In the genomic region with DNA sequence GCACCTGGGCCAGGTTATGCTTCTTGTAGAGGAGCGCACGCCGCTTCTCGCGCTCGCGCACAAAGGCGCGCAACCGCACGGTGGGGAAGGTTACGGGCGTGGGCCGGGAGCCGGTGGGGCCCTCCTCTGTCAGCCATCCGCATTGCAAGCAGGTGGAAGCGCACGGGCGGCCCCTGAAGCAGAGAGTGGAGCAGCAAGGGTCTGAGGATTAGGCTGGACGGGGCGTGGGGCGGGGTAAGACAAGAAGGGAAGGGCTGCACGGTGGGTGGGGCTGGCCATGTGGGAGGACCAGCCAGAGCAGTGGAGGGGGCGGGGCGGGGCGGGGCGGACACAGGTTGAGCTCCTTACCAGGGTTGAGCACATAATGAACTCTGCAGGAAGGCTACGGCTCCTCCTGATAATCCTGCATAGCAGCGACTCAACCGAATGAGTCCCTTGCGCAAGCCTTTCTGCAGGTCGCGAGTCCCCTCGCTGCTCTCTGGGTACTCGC, we compare ENCODE assay signal across 8 mouse cellular contexts. TPM values are rescaled to one million over a fixed set of nuclear protein-coding genes. Genes with fewer than 3 reads are reported as not detected.
DNase-seq lines count a peak whose midpoint lies in the region; ATAC-seq and TF ChIP-seq lines count a peak whose summit lies in the region.

No protein-coding gene starts in this region.

- DNase-seq in layer of hippocampus, adult 2 months (ENCODE audit: low spot score in 2 of 2): peak; percentile 41 to 43
- no peak for DNase-seq in layer of hippocampus, adult 9-10 months (ENCODE audit: low spot score)
- DNase-seq in cerebellum, adult 11 months: peak; percentile 34
- peak; percentile 40 for DNase-seq in forebrain, embryonic 14.5 days (ENCODE audit: low spot score)
- DNase-seq in kidney, adult 9 months: peak; percentile 57
- DNase-seq in lung, postnatal 0 days (ENCODE audit: low spot score): peak; percentile 81
- peak; percentile 79 for DNase-seq in retina, postnatal 1 day
- no peak for DNase-seq in gastrocnemius, postnatal 36 days

- under 1% methylated on average over 34 of the region's 35 CpGs for WGBS in forebrain, embryonic 14.5 days
- 2% methylated on average over 28 of the region's 35 CpGs for WGBS in lung, postnatal 0 days

- peak; percentile 71 for ATAC-seq in forebrain, embryonic 14.5 days
- peak; percentile 87 for ATAC-seq in lung, postnatal 0 days

- TF ChIP-seq EP300 in lung, postnatal 0 days (IDR thresholded peaks at IDR 0.05): no peak

- peak overlapping the region; percentile 57 for H3K4me2 ChIP-seq in forebrain, embryonic 14.5 days (ENCODE audit: low read length)
- H3K4me2 ChIP-seq in lung, postnatal 0 days (replicated peaks; ENCODE audit: low read depth, low read length): peak overlapping the region; percentile 53

- intact Hi-C loops in gastrocnemius, postnatal 36 days (cut with DNase I): no loop called here

- H3K36me3 ChIP-seq in forebrain, embryonic 14.5 days (ENCODE audit: control insufficient read depth, insufficient read depth, low read length): peaks cover 17% of the 10 kb centered on the region
- H3K36me3 ChIP-seq in lung, postnatal 0 days (ENCODE audit: insufficient read depth, low read length): peaks cover 4% of the 10 kb centered on the region; the same call in 1 of the 2 replicates

- no peaks in the 10 kb centered on the region; the same call in 1 of the 2 replicates for H3K27me3 ChIP-seq in forebrain, embryonic 14.5 days (replicated peaks; ENCODE audit: control insufficient read depth, insufficient read depth, low read length)
- peaks cover 4% of the 10 kb centered on the region; the same call in 1 of the 2 replicates for H3K27me3 ChIP-seq in lung, postnatal 0 days (replicated peaks; ENCODE audit: insufficient read depth, low read length)

- H3K9me3 ChIP-seq in forebrain, embryonic 14.5 days (replicated peaks; ENCODE audit: control insufficient read depth, low read length): no peaks in the 10 kb centered on the region
- H3K9me3 ChIP-seq in lung, postnatal 0 days (ENCODE audit: low read length): no peaks in the 10 kb centered on the region

- peak overlapping the region; percentile 47 for H3K9ac ChIP-seq in forebrain, embryonic 14.5 days (ENCODE audit: low read length)
- no peak overlapping the region for H3K9ac ChIP-seq in lung, postnatal 0 days (replicated peaks; ENCODE audit: low read depth)

- 0 out of 2 replicates have a peak, but pooled peaks cover 3% of the 10 kb centered on the region for H3K4me1 ChIP-seq in forebrain, embryonic 14.5 days (ENCODE audit: control insufficient read depth, insufficient read depth, low read length)
- H3K4me1 ChIP-seq in lung, postnatal 0 days (ENCODE audit: insufficient read depth, low read depth, low read length): no peaks in the 10 kb centered on the region

- H3K4me3 ChIP-seq in layer of hippocampus, adult 2 months: peak overlapping the region; percentile 54
- peak overlapping the region; percentile 38 for H3K4me3 ChIP-seq in forebrain, embryonic 14.5 days (ENCODE audit: low read depth, low read length)
- H3K4me3 ChIP-seq in lung, postnatal 0 days (ENCODE audit: low read depth, low read length): peak overlapping the region; percentile 14; the same call in 1 of the 2 replicates

- H3K27ac ChIP-seq in layer of hippocampus, adult 2 months: peak overlapping the region; percentile 77
- H3K27ac ChIP-seq in forebrain, embryonic 14.5 days (ENCODE audit: low read depth, low read length): no peak overlapping the region
- H3K27ac ChIP-seq in lung, postnatal 0 days (ENCODE audit: low read length): no peak overlapping the region

- peak; percentile 50 for TF ChIP-seq CTCF in layer of hippocampus, adult 2 months (conservative IDR thresholded peaks at IDR 0.05)
- TF ChIP-seq CTCF in lung, postnatal 0 days (IDR thresholded peaks at IDR 0.05): peak; percentile 51

RNA-seq across cellular contexts. Expression of a gene that starts 16.5 kb away (rescaled TPM):
- total RNA-seq in layer of hippocampus, adult 2 months (2021): 10 to 100 TPM; 32.5 to 35.5 TPM
- polyA plus RNA-seq in forebrain, embryonic 14.5 days (2014; fragmentation: Nextera tagmentation; extraction: Ambion mirVana): 20.7 and 24.0 TPM in 2 replicates
- 19.1 and 20.2 TPM in 2 replicates for polyA plus RNA-seq in lung, postnatal 0 days (2015; fragmentation: Nextera tagmentation; extraction: Ambion mirVana)
- total RNA-seq in gastrocnemius, postnatal 36 days (2021): 1 to 10 TPM; 5.6 to 7.4 TPM

RNA-seq across cellular contexts. Expression of a gene that starts 39.9 kb away (rescaled TPM):
- total RNA-seq in layer of hippocampus, adult 2 months (2021): 10 to 100 TPM; 66.0 to 69.3 TPM
- polyA plus RNA-seq in forebrain, embryonic 14.5 days (2014; fragmentation: Nextera tagmentation; extraction: Ambion mirVana): 149 and 151 TPM in 2 replicates
- 21.6 and 28.6 TPM in 2 replicates for polyA plus RNA-seq in lung, postnatal 0 days (2015; fragmentation: Nextera tagmentation; extraction: Ambion mirVana)
- total RNA-seq in gastrocnemius, postnatal 36 days (2021): 10 to 100 TPM in 1 of 2 experiments, 1 to 10 TPM in 1; 9.5 to 10.5 TPM

RNA-seq across cellular contexts. Expression of a gene that starts 39.9 kb away (rescaled TPM):
- 1 to 10 TPM; 5.3 to 6.5 TPM for total RNA-seq in layer of hippocampus, adult 2 months (2021)
- polyA plus RNA-seq in forebrain, embryonic 14.5 days (2014; fragmentation: Nextera tagmentation; extraction: Ambion mirVana): 1.3 and 1.9 TPM in 2 replicates
- polyA plus RNA-seq in lung, postnatal 0 days (2015; fragmentation: Nextera tagmentation; extraction: Ambion mirVana): 0.62 and 0.83 TPM in 2 replicates
- total RNA-seq in gastrocnemius, postnatal 36 days (2021): under 1 TPM; 0.13 to 0.17 TPM

RNA-seq across cellular contexts. Expression of a gene that starts 45.7 kb away (rescaled TPM):
- total RNA-seq in layer of hippocampus, adult 2 months (2021): 100 to 1,000 TPM in 1 of 2 experiments, 10 to 100 TPM in 1; 91.3 to 103 TPM
- 279 and 359 TPM in 2 replicates for polyA plus RNA-seq in forebrain, embryonic 14.5 days (2014; fragmentation: Nextera tagmentation; extraction: Ambion mirVana)
- polyA plus RNA-seq in lung, postnatal 0 days (2015; fragmentation: Nextera tagmentation; extraction: Ambion mirVana): 2.6 TPM in 2 replicates
- total RNA-seq in gastrocnemius, postnatal 36 days (2021): 1 to 10 TPM; 1.1 to 1.5 TPM

RNA-seq across cellular contexts. Expression of a gene that starts 55.7 kb away (rescaled TPM):
- total RNA-seq in layer of hippocampus, adult 2 months (2021): 100 to 1,000 TPM; 462 to 508 TPM
- polyA plus RNA-seq in forebrain, embryonic 14.5 days (2014; fragmentation: Nextera tagmentation; extraction: Ambion mirVana): 457 and 463 TPM in 2 replicates
- 168 and 169 TPM in 2 replicates for polyA plus RNA-seq in lung, postnatal 0 days (2015; fragmentation: Nextera tagmentation; extraction: Ambion mirVana)
- 10 to 100 TPM; 86.9 to 96.5 TPM for total RNA-seq in gastrocnemius, postnatal 36 days (2021)

Comparison
In these comparisons a context has a peak if more than half of its experiments do, and no peak if none do; other contexts are left out.
1. DNase-seq: peak in layer of hippocampus, adult 2 months (2 of 2), cerebellum, adult 11 months (single experiment), forebrain, embryonic 14.5 days (single experiment), kidney, adult 9 months (single experiment), lung, postnatal 0 days (single experiment) and retina, postnatal 1 day (single experiment); none in layer of hippocampus, adult 9-10 months (single experiment) and gastrocnemius, postnatal 36 days (0 of 2).
2. RNA of a gene that starts 16.5 kb away (total RNA-seq): 32.5 to 35.5 TPM in layer of hippocampus, adult 2 months; 5.6 to 7.4 TPM in gastrocnemius, postnatal 36 days; every median in the first group is over 4 times any median in the second.
3. RNA of a gene that starts 39.9 kb away (total RNA-seq): 66.0 to 69.3 TPM in layer of hippocampus, adult 2 months; 9.5 to 10.5 TPM in gastrocnemius, postnatal 36 days; every median in the first group is over 4 times any median in the second.
4. RNA of a gene that starts 39.9 kb away (total RNA-seq): 5.3 to 6.5 TPM in layer of hippocampus, adult 2 months; 0.13 to 0.17 TPM in gastrocnemius, postnatal 36 days; every median in the first group is over 4 times any median in the second.
5. Peak in every context shown above with its lines, with median percentiles within 50 percentile points of each other: H3K4me3 ChIP-seq.